Mouse (Mus musculus) kidney, embryonic 14.5 days (tissue): ENCODE data around the gene Ccdc43. TPM values are rescaled to one million over a fixed set of nuclear protein-coding genes. Genes with fewer than 3 reads are reported as not detected.
"Not testable (repeated sequence)": the region's sequence is repeated elsewhere in the genome, so short reads cannot be mapped to it uniquely, and the experiment has no call there.

Experiments
- ATAC-seq: fragments of 200-750 bp; cut with Nextera tagmentation; 2 replicates; pipeline ENCODE4 v1.8.0; 2017; ENCODE audit warnings: moderate number of reproducible peaks, mild to moderate bottlenecking, moderate TSS enrichment, moderate library complexity; ENCODE audit not compliant: low FRiP score, low TSS enrichment
- H3K27ac ChIP-seq: fragments of 300-500 bp; sonication (generic); 2 replicates; pipeline ENCODE4 v1.5.1; 2014; ENCODE audit warnings: low read depth, mild to moderate bottlenecking, low read length, moderate library complexity, mixed read lengths
- H3K27me3 ChIP-seq: fragments of 300-500 bp; sonication (generic); 2 replicates; pipeline ENCODE4 v1.6.1; 2014; ENCODE audit warnings: mild to moderate bottlenecking, low read length; ENCODE audit not compliant: control insufficient read depth, insufficient read depth
- H3K36me3 ChIP-seq: fragments of 300-500 bp; sonication (generic); 2 replicates; pipeline ENCODE4 v1.6.1; 2014; ENCODE audit warnings: low read length, mixed read lengths; ENCODE audit not compliant: control insufficient read depth, insufficient read depth
- H3K4me1 ChIP-seq: fragments of 300-500 bp; sonication (generic); 2 replicates; pipeline ENCODE4 v1.6.1; 2014; ENCODE audit warnings: low read length, mixed read lengths; ENCODE audit not compliant: control insufficient read depth, insufficient read depth
- H3K4me2 ChIP-seq: fragments of 300-500 bp; sonication (generic); replicated peaks from 2 replicates; pipeline ENCODE4 v1.6.1; 2014; ENCODE audit warnings: low read depth, mild to moderate bottlenecking, low read length
- H3K4me3 ChIP-seq: fragments of 300-500 bp; sonication (generic); 2 replicates; pipeline ENCODE4 v1.5.1; 2014; ENCODE audit warnings: mild to moderate bottlenecking, low read length
- H3K9ac ChIP-seq: fragments of 300-500 bp; sonication (generic); 2 replicates; pipeline ENCODE4 v1.6.1; 2014; ENCODE audit warnings: low read depth, mild to moderate bottlenecking, low read length, moderate library complexity
- H3K9me3 ChIP-seq: fragments of 300-500 bp; sonication (generic); 2 replicates; pipeline ENCODE4 v1.6.1; 2016; ENCODE audit warnings: low read length; ENCODE audit not compliant: control insufficient read depth
- WGBS: fragments of 180-500 bp; shearing (Covaris S2); extraction: QIAGEN DNeasy Blood & Tissue Kit; methylation state at CpG from one replicate; pipeline ENCODE4 v1.1.7; 2014; 5-methylcytosine and 5-hydroxymethylcytosine counted together
- polyA plus RNA-seq: library from polyadenylated mRNA; unstranded; fragments of >200 nt; fragmentation: Nextera tagmentation; extraction: Ambion mirVana; gene quantifications from 2 replicates; pipeline ENCODE4 v1.2.1, GENCODE M21; 2014

The Ccdc43 gene
- polyA plus RNA-seq, 1 experiment from 2014 or later = 55.4 TPM

GRCm38 (mm10) chr11:102734961-102735360, 37.4 kb upstream of the Ccdc43 start:
- 90% methylated on average over 6 of the region's 6 CpGs for WGBS
- H3K4me3 ChIP-seq = no peak overlapping the region
- H3K9me3 ChIP-seq = no peaks in the 10 kb centered on the region

GRCm38 (mm10) chr11:102733146-102733545, 35.6 kb upstream of the Ccdc43 start:
- no peaks in the 10 kb centered on the region for H3K36me3 ChIP-seq
- no peak overlapping the region for H3K4me2 ChIP-seq
- H3K9ac ChIP-seq = no peak overlapping the region
- no peaks in the 10 kb centered on the region for H3K27me3 ChIP-seq
- H3K9me3 ChIP-seq = no peaks in the 10 kb centered on the region
- no peak overlapping the region for H3K27ac ChIP-seq
- no peaks in the 10 kb centered on the region for H3K4me1 ChIP-seq
- no peak overlapping the region for H3K4me3 ChIP-seq
- ATAC-seq = no peak
- WGBS = 70% methylated on average over 5 of the region's 5 CpGs

More at GRCm38 (mm10) chr11:102734961-102735360, 37.4 kb upstream of the Ccdc43 start:
- no peak overlapping the region for H3K27ac ChIP-seq
- H3K27me3 ChIP-seq = no peaks in the 10 kb centered on the region
- no peak for ATAC-seq
- no peak overlapping the region for H3K4me2 ChIP-seq
- H3K4me1 ChIP-seq = no peaks in the 10 kb centered on the region
- no peak overlapping the region for H3K9ac ChIP-seq
- no peaks in the 10 kb centered on the region for H3K36me3 ChIP-seq

GRCm38 (mm10) chr11:102731366-102731765, 33.8 kb upstream of the Ccdc43 start:
- no peaks in the 10 kb centered on the region for H3K9me3 ChIP-seq
- H3K36me3 ChIP-seq = no peaks in the 10 kb centered on the region
- H3K9ac ChIP-seq = no peak overlapping the region
- H3K4me3 ChIP-seq = no peak overlapping the region
- 81% methylated on average over 6 of the region's 6 CpGs for WGBS
- no peak for ATAC-seq
- no peak overlapping the region for H3K4me2 ChIP-seq
- no peaks in the 10 kb centered on the region for H3K27me3 ChIP-seq
- H3K27ac ChIP-seq = no peak overlapping the region
- H3K4me1 ChIP-seq = no peaks in the 10 kb centered on the region

GRCm38 (mm10) chr11:102729835-102730234, 32.3 kb upstream of the Ccdc43 start:
- no peaks in the 10 kb centered on the region for H3K36me3 ChIP-seq
- no peaks in the 10 kb centered on the region for H3K9me3 ChIP-seq
- no peak overlapping the region for H3K4me3 ChIP-seq
- WGBS = 84% methylated on average over 3 of the region's 3 CpGs
- H3K9ac ChIP-seq = no peak overlapping the region
- no peak overlapping the region for H3K27ac ChIP-seq
- no peak for ATAC-seq
- no peak overlapping the region for H3K4me2 ChIP-seq
- no peaks in the 10 kb centered on the region for H3K4me1 ChIP-seq
- H3K27me3 ChIP-seq = no peaks in the 10 kb centered on the region

GRCm38 (mm10) chr11:102728614-102729013, 31.0 kb upstream of the Ccdc43 start:
- Histone ChIP-seq H3K36me3 (no peaks in the 10 kb centered on the region), H3K9ac (no peak overlapping the region), H3K4me2 (no peak overlapping the region), H3K27me3 (no peaks in the 10 kb centered on the region), H3K9me3 (no peaks in the 10 kb centered on the region), H3K27ac (no peak overlapping the region), H3K4me3 (no peak overlapping the region), H3K4me1 (no peaks in the 10 kb centered on the region)
- 43% methylated on average over 7 of the region's 7 CpGs for WGBS
- no peak for ATAC-seq

GRCm38 (mm10) chr11:102725574-102725973, 28.0 kb upstream of the Ccdc43 start:
- Histone ChIP-seq H3K4me1 (no peaks in the 10 kb centered on the region), H3K9me3 (no peaks in the 10 kb centered on the region), H3K27ac (no peak overlapping the region), H3K9ac (no peak overlapping the region), H3K36me3 (no peaks in the 10 kb centered on the region), H3K27me3 (no peaks in the 10 kb centered on the region), H3K4me2 (no peak overlapping the region), H3K4me3 (no peak overlapping the region)
- no peak for ATAC-seq
- WGBS = 32% methylated on average over 3 of the region's 3 CpGs

- no peak overlapping the region for H3K4me3 ChIP-seq
- H3K4me2 ChIP-seq = no peak overlapping the region
- no peaks in the 10 kb centered on the region for H3K4me1 ChIP-seq
- WGBS = 67% methylated on average over 7 of the region's 7 CpGs
- H3K27ac ChIP-seq = no peak overlapping the region
- H3K27me3 ChIP-seq = no peaks in the 10 kb centered on the region
- H3K36me3 ChIP-seq = no peaks in the 10 kb centered on the region
- no peaks in the 10 kb centered on the region for H3K9me3 ChIP-seq
- no peak overlapping the region for H3K9ac ChIP-seq
- ATAC-seq = no peak
Observed at GRCm38 (mm10) chr11:102716135-102716534, 18.6 kb upstream of the Ccdc43 start.

- H3K36me3 ChIP-seq, H3K9ac ChIP-seq, ATAC-seq, H3K4me2 ChIP-seq, H3K27me3 ChIP-seq, H3K4me1 ChIP-seq, H3K9me3 ChIP-seq, H3K4me3 ChIP-seq, H3K27ac ChIP-seq: not testable (repeated sequence)
- 82% methylated on average over 2 of the region's 2 CpGs for WGBS
Observed at GRCm38 (mm10) chr11:102714578-102714977, 17.0 kb upstream of the Ccdc43 start.

- no peak for ATAC-seq
- Histone ChIP-seq H3K27me3 (no peaks in the 10 kb centered on the region), H3K4me1 (no peaks in the 10 kb centered on the region), H3K9ac (no peak overlapping the region), H3K9me3 (no peaks in the 10 kb centered on the region), H3K36me3 (no peaks in the 10 kb centered on the region), H3K4me2 (no peak overlapping the region), H3K27ac (no peak overlapping the region), H3K4me3 (no peak overlapping the region)
- WGBS = 94% methylated on average over 4 of the region's 4 CpGs
Observed at GRCm38 (mm10) chr11:102712411-102712810, 14.8 kb upstream of the Ccdc43 start.

GRCm38 (mm10) chr11:102702206-102702605, 4.6 kb upstream of the Ccdc43 start:
- not testable (repeated sequence) for H3K4me2 ChIP-seq, H3K4me1 ChIP-seq, H3K27ac ChIP-seq, H3K9ac ChIP-seq, H3K9me3 ChIP-seq, ATAC-seq, H3K27me3 ChIP-seq, H3K36me3 ChIP-seq, H3K4me3 ChIP-seq
- 90% methylated on average over 5 of the region's 6 CpGs for WGBS
